Mouse (Mus musculus): ENCODE results near the gene A230050P20Rik.

Gene A230050P20Rik

DNA sequence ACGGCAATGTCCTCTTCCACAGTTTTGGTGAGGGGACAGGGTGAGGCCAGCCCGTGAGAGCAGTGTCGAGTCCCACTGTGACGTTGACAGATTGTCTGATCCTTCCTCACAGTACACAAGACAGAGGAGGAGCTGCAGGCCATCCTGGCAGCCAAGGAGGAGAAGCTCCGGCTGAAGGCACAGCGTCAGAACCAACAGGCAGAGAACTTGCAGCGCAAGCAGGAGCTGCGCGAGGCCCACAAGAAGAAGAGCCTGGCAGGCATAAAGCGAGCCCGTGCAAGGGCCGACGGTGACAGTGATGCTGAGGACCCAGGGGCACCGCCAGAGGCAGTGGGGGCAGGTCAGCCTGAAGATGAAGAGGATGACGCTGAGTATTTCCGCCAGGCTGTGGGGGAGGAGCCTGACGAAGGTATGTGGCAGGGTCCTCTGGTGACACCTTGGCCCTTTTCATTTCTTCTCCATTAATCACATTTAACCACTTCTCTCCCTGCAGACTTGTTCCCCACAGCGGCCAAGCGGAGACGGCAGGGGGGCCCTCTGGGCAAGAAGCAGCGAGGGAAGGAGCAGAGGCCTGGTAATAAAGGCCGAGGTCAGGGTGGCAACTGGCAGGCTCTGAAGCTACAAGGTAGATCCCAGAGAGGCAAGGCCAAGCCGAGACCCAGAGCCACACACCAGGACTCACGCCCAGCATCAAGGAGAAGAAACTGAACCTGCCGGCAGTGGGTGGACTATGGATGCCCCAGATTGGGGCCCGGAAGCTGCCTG, 23.1 kb downstream of the A230050P20Rik start:
- in situ Hi-C loops (cut with MboI; ENCODE audit: unreplicated experiment in 2 of 2): loop anchor here (25.0 kb wide), 1 partner anchor 1546 kb away; no protein-coding TSS in a partner anchor

DNA sequence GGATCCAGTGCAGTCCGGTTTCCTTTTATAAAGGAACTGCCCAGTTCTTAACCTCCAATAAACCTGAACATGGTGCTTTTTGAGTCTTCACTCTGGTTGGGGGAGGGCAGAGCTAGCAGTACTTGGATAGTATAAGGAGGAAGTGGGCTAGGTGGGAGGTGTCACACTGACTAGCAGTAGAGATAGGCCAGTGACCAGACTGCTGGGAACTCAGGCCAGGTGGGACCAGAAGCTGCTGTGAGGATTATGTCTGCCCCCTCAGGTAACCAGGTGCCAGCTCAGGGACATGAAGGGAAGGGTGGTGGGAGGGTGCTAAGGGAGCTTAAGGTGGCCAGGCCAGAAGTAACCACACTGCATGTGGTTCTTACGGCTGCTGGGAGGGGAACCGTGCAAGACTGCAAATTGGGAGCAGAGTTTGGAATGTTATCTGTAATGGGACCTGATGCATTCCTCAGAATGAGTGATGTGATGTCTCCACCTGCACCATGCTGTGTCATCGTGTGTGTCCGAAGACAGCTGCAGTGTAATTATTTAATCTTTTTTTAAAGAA, 23.7 kb downstream of the A230050P20Rik start:
- in situ Hi-C loops (cut with MboI; ENCODE audit: unreplicated experiment in 2 of 2): loop anchor here (25.0 kb wide), 1 partner anchor 1545 kb away; no protein-coding TSS in a partner anchor

DNA sequence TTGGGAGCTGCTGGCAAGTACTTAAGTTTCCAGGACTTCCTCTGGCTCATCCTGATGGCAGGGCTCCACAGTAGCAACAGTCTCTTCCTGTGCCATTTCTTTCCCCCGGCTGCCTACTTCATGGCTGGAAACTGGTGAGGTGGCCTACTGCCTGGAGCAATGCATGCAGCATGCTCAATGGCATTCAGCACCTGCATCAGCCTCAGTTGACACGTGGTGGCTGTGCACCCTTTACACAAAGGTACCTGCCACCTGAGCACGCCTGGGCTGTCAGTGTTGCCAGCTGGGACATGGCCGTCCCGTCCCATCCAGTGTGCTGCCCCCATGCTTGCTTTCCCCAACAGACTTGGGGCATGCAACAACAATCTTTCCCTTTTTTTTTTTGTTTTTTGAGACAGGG, 24.6 kb downstream of the A230050P20Rik start:
- in situ Hi-C loops (cut with MboI; ENCODE audit: unreplicated experiment in 2 of 2): loop anchor here (25.0 kb wide), 1 partner anchor 1544 kb away; no protein-coding TSS in a partner anchor

DNA sequence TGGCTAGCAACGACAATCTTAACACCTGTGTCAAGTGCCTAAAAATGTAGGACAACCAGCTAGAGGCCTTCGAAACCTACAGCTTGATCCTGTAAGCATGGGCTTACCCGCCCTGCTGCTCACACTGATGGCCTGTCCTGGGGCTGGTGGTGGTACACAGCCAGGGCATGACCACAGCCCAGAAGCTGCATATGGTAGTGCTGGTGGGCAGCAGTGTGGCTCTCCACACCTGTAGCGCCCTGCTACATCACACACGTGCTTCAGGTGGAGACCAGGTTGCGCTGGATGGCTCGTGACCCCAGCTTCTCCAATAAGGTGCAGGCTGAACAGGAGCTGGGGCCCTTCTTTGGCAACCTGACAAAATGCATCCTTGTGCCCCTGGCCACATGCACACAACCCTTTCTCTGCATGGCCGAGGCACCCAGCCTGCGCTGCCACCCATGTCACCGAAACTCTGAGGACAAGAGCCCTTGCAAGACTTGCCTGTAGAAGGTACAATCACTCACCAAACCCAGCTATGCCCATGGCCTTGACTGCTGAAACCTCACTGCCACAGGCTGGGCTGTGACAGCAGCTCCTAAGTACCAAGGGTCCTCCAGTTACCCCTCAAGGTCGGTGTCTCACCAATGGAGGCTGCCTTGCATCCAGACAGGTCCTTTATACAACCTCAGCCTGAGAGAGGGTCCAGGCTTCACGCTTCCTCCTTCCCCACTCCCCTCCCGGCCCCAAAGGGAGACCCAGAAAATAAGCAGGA, 25.3 kb downstream of the A230050P20Rik start:
- in situ Hi-C loops (cut with MboI; ENCODE audit: unreplicated experiment in 2 of 2): loop anchor here (25.0 kb wide), 1 partner anchor 1544 kb away; no protein-coding TSS in a partner anchor

DNA sequence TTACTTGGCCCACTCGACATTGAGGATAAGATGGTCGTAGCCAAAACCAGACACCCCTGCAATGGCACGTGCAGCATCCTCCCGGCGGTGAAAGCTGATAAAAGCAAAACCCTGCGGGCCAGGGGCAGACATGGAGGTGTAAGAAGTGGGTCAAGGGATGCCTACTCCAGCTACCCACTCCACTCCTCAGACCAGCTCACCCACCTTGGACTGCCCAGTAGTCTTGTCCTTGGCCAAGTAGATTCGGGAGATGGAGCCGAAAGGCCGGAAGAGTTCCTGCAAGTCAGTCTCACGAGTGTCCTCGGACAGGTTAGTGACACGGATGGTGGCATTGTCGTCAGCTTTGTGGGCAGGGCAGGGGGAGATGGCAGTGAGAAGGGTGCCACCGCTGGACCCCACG, 26.2 kb downstream of the A230050P20Rik start:
- in situ Hi-C loops (cut with MboI; ENCODE audit: unreplicated experiment in 2 of 2): loop anchor here (25.0 kb wide), 1 partner anchor 1543 kb away; no protein-coding TSS in a partner anchor

DNA sequence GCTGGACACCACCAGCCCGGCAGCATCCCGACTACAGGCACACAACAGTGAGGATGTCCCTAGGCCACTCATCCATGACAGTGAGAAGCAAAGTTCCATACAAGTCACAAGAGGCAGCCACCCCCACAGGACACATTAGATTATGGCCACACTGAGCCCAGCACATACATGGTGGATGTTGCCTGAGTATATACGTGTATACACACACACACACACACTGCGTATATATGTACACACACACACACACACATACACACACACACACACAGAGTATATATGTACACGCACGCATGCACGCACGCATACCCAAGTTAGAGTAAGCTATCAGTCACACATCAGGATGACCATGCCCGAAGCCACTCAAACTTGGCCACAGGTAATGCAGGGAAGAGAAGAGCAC, 26.9 kb downstream of the A230050P20Rik start:
- in situ Hi-C loops (cut with MboI; ENCODE audit: unreplicated experiment in 2 of 2): loop anchor here (25.0 kb wide), 1 partner anchor 1542 kb away; no protein-coding TSS in a partner anchor

DNA sequence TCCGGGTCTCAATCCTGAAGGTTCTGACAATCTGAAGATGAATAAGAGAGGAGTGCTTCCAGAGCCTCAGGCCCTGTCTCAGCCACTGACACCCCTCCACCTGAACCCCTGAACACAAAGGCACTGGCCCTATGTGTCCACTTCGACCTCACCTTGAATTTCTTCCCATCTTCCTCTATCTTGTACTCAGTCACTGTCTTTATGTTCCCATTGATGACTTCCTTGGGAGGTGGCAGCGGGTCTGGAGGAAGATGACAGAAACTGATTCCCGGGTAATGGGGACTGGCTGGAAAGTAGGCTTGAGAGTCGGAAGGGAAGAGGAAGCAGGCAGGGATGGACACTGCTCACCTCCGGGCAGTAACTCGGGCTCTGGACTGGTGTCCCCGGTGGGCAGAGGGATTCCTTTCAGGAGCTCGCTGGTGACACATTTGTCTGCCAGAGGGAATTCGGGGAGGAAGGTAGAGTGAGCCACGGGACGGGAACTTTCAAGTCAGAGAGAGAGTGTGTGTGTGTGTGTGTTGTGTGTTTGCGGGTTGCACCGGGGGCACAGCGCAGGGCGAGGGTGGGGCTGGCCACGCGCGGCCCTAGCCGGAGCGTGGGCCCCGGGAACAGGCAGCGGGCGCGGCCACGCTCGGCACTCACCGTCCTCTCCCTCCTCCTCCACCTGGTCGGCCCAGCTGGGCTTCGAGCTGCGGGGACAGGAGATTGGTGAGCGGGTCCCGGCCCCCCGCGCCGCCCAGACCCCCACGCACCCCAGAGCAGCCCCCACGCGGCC, 29.5 kb downstream of the A230050P20Rik start:
- in situ Hi-C loops (cut with MboI; ENCODE audit: unreplicated experiment in 2 of 2): loop anchor here (25.0 kb wide), 1 partner anchor 1539 kb away; no protein-coding TSS in a partner anchor

DNA sequence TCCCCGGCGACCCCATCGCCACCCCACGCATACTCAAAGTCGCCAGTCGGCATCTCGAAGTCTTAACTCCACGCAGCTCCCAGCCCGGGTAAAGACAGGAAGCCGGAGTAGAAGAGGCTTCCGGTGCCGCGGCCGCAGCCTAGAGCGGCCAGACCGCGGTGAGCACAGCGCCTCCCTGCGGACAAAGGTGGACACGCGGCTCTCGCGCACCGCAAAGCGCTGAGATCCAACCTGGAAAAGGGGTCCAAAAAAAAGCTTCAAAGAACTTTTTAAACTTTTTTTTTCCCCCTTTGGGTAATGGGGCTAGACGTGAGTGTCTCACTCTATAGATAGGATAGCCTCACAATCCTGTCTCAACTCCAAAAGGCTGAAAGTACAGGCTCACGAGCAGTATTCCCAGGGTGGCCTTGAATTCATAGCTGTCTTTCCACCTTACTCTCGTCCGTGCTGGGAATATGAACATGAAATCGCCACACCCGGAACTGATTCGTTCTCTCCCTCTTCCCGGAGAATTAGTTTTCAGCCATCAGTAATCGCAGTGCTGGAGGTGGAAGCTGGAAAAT, 30.1 kb downstream of the A230050P20Rik start, which contains the start of gene Eif3g:
Gene Eif3g, minus strand, starts transcription at position 113 of the 563 bp plus-strand sequence.
- in situ Hi-C loops (cut with MboI; ENCODE audit: unreplicated experiment in 2 of 2): loop anchor here (25.0 kb wide), 1 partner anchor 1539 kb away; no protein-coding TSS in a partner anchor

DNA sequence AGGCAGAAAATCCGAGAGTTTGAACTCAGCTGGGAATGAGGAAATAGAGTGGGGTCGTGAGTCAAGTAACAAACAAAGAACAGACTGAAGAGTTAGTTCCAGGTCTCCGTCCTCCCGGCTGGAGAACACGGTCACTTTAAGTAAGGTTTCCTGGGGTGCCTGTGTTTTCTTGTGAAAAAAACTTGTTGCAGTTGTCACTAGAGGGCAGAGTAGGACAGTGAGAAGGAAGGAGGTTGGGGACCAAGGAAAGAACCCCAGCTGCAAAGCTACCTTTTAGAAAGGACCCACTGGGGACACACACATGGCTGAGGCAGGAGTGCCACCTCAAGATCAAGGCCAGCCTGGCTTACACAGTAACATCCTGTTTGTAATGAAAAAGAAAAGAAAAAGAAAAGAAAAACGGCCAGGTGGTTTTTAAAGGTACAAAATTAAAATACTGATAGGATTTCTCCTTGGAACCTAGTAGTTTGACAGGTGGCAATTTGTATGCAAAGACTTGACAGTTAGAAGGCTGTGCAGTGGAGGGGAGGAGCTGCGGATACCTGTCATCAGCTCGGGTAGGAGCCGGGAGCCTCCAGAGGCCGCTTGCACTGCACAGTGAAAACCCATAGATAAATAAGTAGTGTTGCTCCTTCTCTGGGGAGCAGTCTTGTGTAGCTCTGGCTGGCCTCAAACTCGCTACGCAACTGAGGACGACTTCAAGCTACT, 33.2 kb downstream of the A230050P20Rik start:
- in situ Hi-C loops (cut with MboI; ENCODE audit: unreplicated experiment in 2 of 2): loop anchor here in 1 of 2 experiments (5.0 to 25.0 kb wide), 3 partner anchors 101 to 561 kb away; partner anchors contain the start of genes Mrpl4 and Tyk2

DNA sequence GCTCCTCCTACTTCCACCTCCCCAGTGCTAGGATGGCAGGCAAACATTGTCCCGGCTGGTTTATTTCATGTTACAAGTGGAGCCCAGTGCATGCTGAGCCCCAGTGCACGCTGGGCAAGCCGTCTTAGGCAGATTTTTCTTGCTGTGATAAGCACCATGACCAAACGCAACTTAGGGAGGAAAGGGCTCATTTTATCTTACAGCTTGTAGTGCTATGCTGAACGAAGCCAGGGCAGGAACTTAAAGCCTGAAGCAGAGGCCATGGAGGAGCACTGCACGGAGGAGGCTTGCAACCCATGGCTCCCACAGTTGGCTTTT, 33.7 kb downstream of the A230050P20Rik start:
- in situ Hi-C loops (cut with MboI; ENCODE audit: unreplicated experiment in 2 of 2): loop anchor here in 1 of 2 experiments (5.0 to 25.0 kb wide), 3 partner anchors 100 to 560 kb away; partner anchors contain the start of genes Mrpl4 and Tyk2

DNA sequence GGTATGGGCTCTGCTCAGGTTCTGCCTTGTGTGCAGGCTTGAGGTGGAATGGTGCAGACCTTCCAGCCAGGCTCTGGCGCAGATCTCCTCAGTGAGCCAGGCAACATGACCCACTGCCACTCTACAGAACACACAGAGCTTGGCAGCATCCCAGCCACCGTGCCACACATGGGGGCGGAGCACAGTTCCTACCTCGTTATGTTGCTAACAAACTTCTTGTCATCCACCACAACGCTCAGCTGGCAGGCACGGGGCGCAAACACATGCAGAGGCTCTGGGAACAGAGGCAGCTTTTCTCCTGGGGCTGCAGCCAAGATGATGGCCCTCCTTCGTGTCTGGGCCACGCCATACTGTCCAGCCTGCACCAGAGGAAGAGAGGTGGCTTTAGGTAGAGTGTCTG, 41.5 kb downstream of the A230050P20Rik start:
- in situ Hi-C loops (cut with MboI; ENCODE audit: unreplicated experiment in 2 of 2): loop anchor here (5.0 to 25.0 kb wide), 2 partner anchors 232 to 552 kb away; no protein-coding TSS in a partner anchor

DNA sequence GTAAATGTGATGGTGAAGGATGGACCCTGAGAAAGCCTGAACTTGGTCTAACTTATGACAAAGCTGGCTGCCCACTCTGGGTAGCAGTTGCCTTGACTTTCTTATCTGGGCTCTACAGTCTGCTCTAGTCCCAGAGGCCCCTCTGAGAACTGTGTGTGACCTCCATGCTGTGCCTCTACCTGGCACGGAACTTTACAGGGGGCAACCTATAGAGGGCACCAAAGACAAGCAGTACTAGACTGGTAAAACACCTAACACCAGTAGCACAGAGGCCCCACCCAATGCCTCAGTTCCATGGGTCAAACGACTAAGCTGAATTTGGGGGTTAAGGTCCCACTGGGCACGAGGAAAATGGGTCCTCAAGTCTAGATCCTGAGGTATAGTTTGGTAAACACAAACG, 47.7 kb downstream of the A230050P20Rik start:
- in situ Hi-C loops (cut with MboI; ENCODE audit: unreplicated experiment in 2 of 2): loop anchor here (5.0 to 25.0 kb wide), 2 partner anchors 86 to 546 kb away; partner anchors contain the start of gene Mrpl4 (in 1 of the 2)

DNA sequence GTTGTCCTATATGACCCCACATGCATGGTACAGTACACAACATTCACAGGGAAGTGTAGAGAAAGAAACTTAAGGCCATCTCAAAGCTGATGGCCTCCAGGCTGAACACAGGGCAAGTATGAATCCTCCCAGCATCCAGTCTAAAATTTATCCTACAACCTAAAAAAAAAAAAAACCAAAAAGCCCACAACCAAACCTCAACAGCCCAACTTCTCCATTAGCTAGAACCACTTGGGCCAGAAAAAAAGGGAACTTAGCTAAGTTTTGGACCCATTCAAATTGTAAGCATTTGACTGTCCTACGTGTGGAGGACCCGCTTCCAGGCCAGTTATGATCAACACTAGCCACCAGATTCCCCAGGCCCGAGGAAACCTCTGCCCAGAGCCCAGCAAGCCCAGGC, 54.8 kb downstream of the A230050P20Rik start:
- in situ Hi-C loops (cut with MboI; ENCODE audit: unreplicated experiment in 2 of 2): loop anchor here in 1 of 2 experiments (25.0 kb wide), 1 partner anchor 539 kb away; no protein-coding TSS in a partner anchor

Measured in v-Abl transformed pro-B cells (cell line).